ENCODE assay signal across 11 mouse cellular contexts in the genomic region with DNA sequence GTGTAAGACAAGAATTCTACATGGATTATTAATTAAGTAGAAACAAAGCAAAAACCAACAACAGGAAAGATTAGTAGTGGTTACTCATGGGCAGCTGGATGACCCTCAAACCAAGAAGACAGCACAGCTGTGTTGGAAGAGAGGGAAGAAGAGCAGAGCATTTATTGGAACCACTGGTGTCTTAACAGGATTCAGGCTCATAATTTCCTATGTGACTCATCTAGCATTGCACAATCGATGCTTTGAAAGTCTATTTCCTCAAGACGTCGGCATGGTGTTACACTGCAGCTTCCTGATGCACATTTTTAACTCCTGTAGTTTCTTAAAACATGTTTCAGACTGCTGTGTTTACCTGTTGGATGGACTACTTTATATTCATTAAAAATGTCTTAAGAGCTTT.
A peak's percentile ranks its signal among the peaks of the same experiment; 100 is the strongest.
DNase-seq lines count a peak whose midpoint lies in the region; ATAC-seq and TF ChIP-seq lines count a peak whose summit lies in the region.
"Had no signal": no experiment of that assay in that cellular context is flagged by ENCODE, and none has a peak within 500 bp of the region (broad histone marks: within the 10 kb centered on the region; RNA-seq: fewer than 3 reads in every experiment).

No protein-coding gene starts in this region.

- TF ChIP-seq POLR2A in lung, adult 2 months (IDR thresholded peaks at IDR 0.05; ENCODE audit: borderline replicate concordance, extremely low read depth, low read depth, low read length) = no peak
- no peak for TF ChIP-seq POLR2A in bone marrow macrophage, adult 2 months (IDR thresholded peaks at IDR 0.05; ENCODE audit: borderline replicate concordance, low read depth, low read length)

- no peaks in the 10 kb centered on the region for H3K36me3 ChIP-seq in heart, embryonic 11.5 days (ENCODE audit: control insufficient read depth, insufficient read depth, low read length)
- no peaks in the 10 kb centered on the region for H3K36me3 ChIP-seq in lung, embryonic 15.5 days
- H3K36me3 ChIP-seq in midbrain, postnatal 0 days (ENCODE audit: insufficient read depth, low read length) = no peaks in the 10 kb centered on the region
- H3K36me3 ChIP-seq: hindbrain, embryonic 13.5 days had no signal

- H3K4me1 ChIP-seq in heart, embryonic 11.5 days (ENCODE audit: control insufficient read depth, insufficient read depth, low read length) = peaks cover 15% of the 10 kb centered on the region
- H3K4me1 ChIP-seq in lung, embryonic 15.5 days = no peaks in the 10 kb centered on the region
- H3K4me1 ChIP-seq in lung, adult 2 months (ENCODE audit: control insufficient read depth, insufficient read depth, low read length) = peaks cover 3% of the 10 kb centered on the region
- H3K4me1 ChIP-seq in bone marrow macrophage, adult 2 months (ENCODE audit: control insufficient read depth, insufficient read depth, low read length) = peaks cover 13% of the 10 kb centered on the region
- H3K4me1 ChIP-seq in midbrain, postnatal 0 days (ENCODE audit: insufficient read depth, low read length) = no peaks in the 10 kb centered on the region
- H3K4me1 ChIP-seq: hindbrain, embryonic 13.5 days had no signal

- 47% methylated on average over 3 of the region's 3 CpGs for WGBS in heart, embryonic 11.5 days (ENCODE audit: insufficient replicate concordance)
- 55% methylated on average over 3 of the region's 3 CpGs for WGBS in lung, embryonic 15.5 days
- WGBS in lung, adult 2 months = 15% methylated on average over 3 of the region's 3 CpGs
- 88% methylated on average over 3 of the region's 3 CpGs for WGBS in midbrain, postnatal 0 days

- H3K27ac ChIP-seq in heart, embryonic 11.5 days (ENCODE audit: low read depth, low read length) = no peak overlapping the region
- no peak overlapping the region for H3K27ac ChIP-seq in lung, embryonic 15.5 days
- H3K27ac ChIP-seq in bone marrow macrophage, adult 2 months (ENCODE audit: insufficient read depth, low read depth, low read length) = peak overlapping the region; percentile 53
- H3K27ac ChIP-seq in midbrain, postnatal 0 days (ENCODE audit: low read depth, low read length) = no peak overlapping the region
- H3K27ac ChIP-seq: hindbrain, embryonic 13.5 days had no signal

- H3K9ac ChIP-seq in heart, embryonic 11.5 days (ENCODE audit: low read depth, low read length) = no peak overlapping the region
- H3K9ac ChIP-seq in lung, embryonic 15.5 days = no peak overlapping the region
- H3K9ac ChIP-seq in midbrain, postnatal 0 days (replicated peaks; ENCODE audit: low read length, poor library complexity, severe bottlenecking) = no peak overlapping the region
- H3K9ac ChIP-seq: hindbrain, embryonic 13.5 days had no signal

- H3K4me3 ChIP-seq in heart, embryonic 11.5 days (ENCODE audit: low read depth, low read length) = no peak overlapping the region
- no peak overlapping the region for H3K4me3 ChIP-seq in lung, embryonic 15.5 days
- H3K4me3 ChIP-seq in lung, adult 2 months (replicated peaks; ENCODE audit: extremely low read depth, low read depth, low read length) = no peak overlapping the region
- H3K4me3 ChIP-seq in bone marrow macrophage, adult 2 months (ENCODE audit: insufficient read depth, low read length) = no peak overlapping the region
- H3K4me3 ChIP-seq in midbrain, postnatal 0 days (ENCODE audit: low read depth, low read length) = no peak overlapping the region
- H3K4me3 ChIP-seq: hindbrain, embryonic 13.5 days had no signal

- ATAC-seq in heart, embryonic 11.5 days (replicated peaks; ENCODE audit: insufficient number of reproducible peaks, low FRiP score, low TSS enrichment) = no peak
- 0 out of 2 replicates have a peak, but pooled peaks have one; percentile 42 for ATAC-seq in lung, embryonic 15.5 days (ENCODE audit: borderline replicate concordance, extremely low read depth, low FRiP score, low TSS enrichment)
- peak; percentile 99 for ATAC-seq in megakaryocyte progenitor cell, adult 5-6 weeks (replicated peaks; ENCODE audit: poor library complexity)
- no peak for ATAC-seq in midbrain, postnatal 0 days (ENCODE audit: low FRiP score)

- DNase-seq in heart, adult 9 months (ENCODE audit: low spot score in 2 of 2) = peak; percentile 69 to 77
- no peak for DNase-seq in lung, adult 2 months
- DNase-seq in midbrain, postnatal 0 days (ENCODE audit: low spot score) = no peak
- DNase-seq: cerebellum, adult 8-10 months; embryo, embryonic 11 days; thymus, adult 2 months had no signal

- no peaks in the 10 kb centered on the region for H3K27me3 ChIP-seq in heart, embryonic 11.5 days (ENCODE audit: control insufficient read depth, insufficient read depth, low read length)
- no peaks in the 10 kb centered on the region for H3K27me3 ChIP-seq in lung, embryonic 15.5 days
- H3K27me3 ChIP-seq in midbrain, postnatal 0 days (ENCODE audit: insufficient read depth, low read length) = no peaks in the 10 kb centered on the region
- H3K27me3 ChIP-seq: hindbrain, embryonic 13.5 days had no signal

- no peak for TF ChIP-seq CTCF in lung, adult 2 months (IDR thresholded peaks at IDR 0.05; ENCODE audit: insufficient read depth, low read length)
- TF ChIP-seq CTCF in bone marrow macrophage, adult 2 months (IDR thresholded peaks at IDR 0.05; ENCODE audit: low read depth, low read length) = no peak
- TF ChIP-seq CTCF in midbrain, postnatal 0 days (IDR thresholded peaks at IDR 0.05) = no peak

- no peaks in the 10 kb centered on the region for H3K9me3 ChIP-seq in heart, embryonic 11.5 days (replicated peaks; ENCODE audit: control insufficient read depth, low read length)
- H3K9me3 ChIP-seq in lung, embryonic 15.5 days = no peaks in the 10 kb centered on the region
- no peaks in the 10 kb centered on the region for H3K9me3 ChIP-seq in midbrain, postnatal 0 days (ENCODE audit: low read length)
- H3K9me3 ChIP-seq: hindbrain, embryonic 13.5 days had no signal

- H3K4me2 ChIP-seq in heart, embryonic 11.5 days = no peak overlapping the region
- no peak overlapping the region for H3K4me2 ChIP-seq in lung, embryonic 15.5 days
- no peak overlapping the region for H3K4me2 ChIP-seq in midbrain, postnatal 0 days (ENCODE audit: low read depth, low read length, poor library complexity, severe bottlenecking)
- H3K4me2 ChIP-seq: hindbrain, embryonic 13.5 days had no signal

Comparison
In these comparisons a context has a peak if more than half of its experiments do, and no peak if none do; other contexts are left out.
1. DNase-seq: peak in heart, adult 9 months (2 of 2); none in lung, adult 2 months (single experiment) and midbrain, postnatal 0 days (single experiment).
2. ATAC-seq: peak in lung, embryonic 15.5 days (single experiment) and megakaryocyte progenitor cell, adult 5-6 weeks (single experiment); none in heart, embryonic 11.5 days (single experiment) and midbrain, postnatal 0 days (single experiment).